Mouse (Mus musculus): Measurements from ENCODE around the gene Fadd.

DNA sequence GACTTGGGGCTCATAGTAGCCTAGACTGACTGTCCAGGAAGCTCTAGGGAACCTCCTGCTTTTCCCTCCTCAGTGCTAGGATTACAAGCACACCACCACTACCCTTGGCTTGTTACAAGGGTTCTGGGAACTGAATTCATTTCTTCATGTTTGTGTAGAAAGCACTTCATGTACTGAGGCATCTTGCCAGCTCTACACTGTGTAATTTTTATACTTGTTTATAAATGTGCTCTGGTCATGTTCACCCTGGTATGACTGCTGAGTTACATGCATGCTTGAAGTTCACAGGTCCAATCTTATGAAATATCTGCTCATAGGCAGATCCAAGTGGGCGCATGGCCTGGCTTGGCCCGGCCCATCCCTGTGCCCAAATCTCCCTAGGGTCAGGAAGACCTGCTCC is 22.0 kb upstream of the Fadd start:
- no peak for TF ChIP-seq EP300 (IDR thresholded peaks at IDR 0.05; ENCODE audit: low read depth)
- no peak for TF ChIP-seq CTCF (IDR thresholded peaks at IDR 0.05; ENCODE audit: low read depth)
